Mouse (Mus musculus) urinary bladder, adult 18-20 months (tissue): ENCODE data around the gene Tomm20l.

Experiments used
- DNase-seq, 2 experiments: peaks; one replicate each; pipeline ENCODE4 v3.0.0; 2022; ENCODE audit warnings: low spot score in 2 of 2, mixed read lengths in 2 of 2

Tomm20l gene

DNA sequence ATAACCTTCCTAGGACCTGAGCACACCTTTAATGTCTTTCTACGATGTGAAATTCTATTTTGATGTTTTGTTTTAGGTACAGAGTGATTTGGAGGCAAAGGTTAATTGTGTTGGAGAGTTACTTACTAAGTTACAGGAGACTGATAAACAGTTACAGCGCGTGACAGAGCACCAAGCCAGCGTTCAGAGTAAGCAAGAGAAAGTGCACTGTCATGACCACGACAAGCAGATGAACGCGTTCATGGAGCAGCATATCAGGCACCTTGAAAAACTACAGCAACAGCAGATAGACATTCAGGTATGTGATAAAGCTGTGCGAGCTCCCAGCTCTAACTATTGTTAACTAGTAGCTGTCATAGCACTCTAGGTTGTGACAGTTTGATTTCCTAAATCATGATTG, 38.9 kb downstream of the Tomm20l start:
- no peak for DNase-seq

DNA sequence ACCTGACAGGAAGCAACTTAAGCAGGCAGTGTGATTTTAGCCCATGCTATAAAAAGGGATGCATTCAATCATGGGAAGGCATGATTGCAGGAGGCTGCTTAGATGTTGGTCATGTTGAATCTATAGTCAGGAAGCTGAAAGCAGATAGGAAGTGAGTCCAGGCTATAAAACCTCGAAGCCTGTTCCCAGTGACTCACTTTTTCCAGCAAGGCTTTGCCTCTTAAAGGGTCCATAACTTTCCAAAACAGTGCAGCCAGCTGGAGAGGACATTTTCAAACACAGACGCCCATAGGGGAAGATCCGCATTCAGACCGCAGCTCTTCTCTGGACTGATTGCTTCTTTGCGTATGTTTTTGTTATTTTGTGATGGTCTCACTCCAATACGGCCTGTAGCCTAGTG, 43.8 kb downstream of the Tomm20l start:
- no peak for DNase-seq

DNA sequence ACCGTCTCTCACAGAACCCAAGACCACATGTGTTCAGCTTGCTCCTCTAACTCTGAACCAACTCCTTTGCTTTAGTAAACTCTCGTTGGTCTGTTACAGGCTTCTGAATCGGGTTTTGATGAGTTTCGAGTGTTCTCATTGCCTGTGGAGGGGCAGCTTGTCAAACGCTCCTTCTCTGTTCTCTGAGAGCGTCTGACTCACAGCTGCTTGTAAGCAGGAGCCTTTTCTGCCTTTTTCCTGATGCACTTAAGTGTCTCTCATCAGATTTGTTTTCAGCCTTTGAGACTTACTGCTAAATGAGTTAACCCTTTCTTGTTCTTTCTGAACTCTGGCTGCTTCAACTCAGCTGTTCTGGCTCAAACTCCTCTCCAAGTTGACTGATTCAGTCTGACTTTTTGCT, 46.7 kb downstream of the Tomm20l start:
- no peak for DNase-seq

DNA sequence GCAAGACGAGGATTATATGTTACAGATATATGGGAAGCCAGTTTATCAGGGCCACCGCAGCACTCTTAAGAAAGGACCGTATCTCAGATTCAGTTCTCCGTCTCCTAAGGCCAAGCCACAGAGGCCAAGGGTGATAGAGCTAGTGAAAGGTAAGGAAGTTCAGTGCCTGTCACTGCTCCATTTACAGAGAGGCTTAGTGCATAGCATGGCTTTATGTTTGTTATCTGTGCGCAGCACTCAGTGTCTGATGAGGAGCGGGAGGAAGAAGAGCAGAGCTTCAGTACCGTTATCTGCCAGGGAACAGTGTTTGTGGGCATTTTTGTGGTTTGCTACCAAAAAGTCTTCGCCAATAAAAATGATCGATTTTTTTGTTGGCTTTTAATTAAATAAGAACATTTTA, 53.2 kb downstream of the Tomm20l start:
- DNase-seq = no peak

DNA sequence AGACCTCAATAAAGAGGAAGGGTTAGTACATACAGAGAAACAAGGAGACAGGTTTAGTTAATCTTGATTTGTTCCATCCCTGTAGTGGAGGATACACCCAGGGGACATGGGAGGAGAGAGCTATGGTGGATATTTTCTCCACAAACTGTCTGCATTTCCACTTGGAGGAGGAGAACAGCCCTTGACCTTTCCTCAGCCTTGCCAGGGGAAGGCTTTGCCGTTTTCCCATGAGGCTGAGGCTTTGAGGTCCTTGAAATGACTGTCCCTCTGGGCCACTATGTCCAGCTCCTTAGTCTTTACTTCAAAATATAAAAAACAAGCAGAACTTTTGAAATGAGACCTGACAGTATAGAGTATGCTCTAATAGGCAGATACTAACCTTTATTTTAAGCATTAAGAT, 58.7 kb downstream of the Tomm20l start:
- DNase-seq = no peak
